Mouse (Mus musculus) embryonic facial prominence, embryonic 13.5 days (tissue): ENCODE results near the gene Rptn. TPM values are rescaled to one million over a fixed set of nuclear protein-coding genes. Genes with fewer than 3 reads are reported as not detected.

Experiments used
- ATAC-seq: fragments of 200-750 bp; cut with Nextera tagmentation; 2 replicates; pipeline ENCODE4 v1.8.0; 2017; ENCODE audit warnings: low read depth; ENCODE audit not compliant: insufficient number of reproducible peaks, insufficient read depth, low FRiP score, low TSS enrichment
- H3K27ac ChIP-seq: fragments of 300-500 bp; sonication (generic); 2 replicates; pipeline ENCODE4 v1.5.1; 2015; ENCODE audit warnings: moderate library complexity, mild to moderate bottlenecking, inconsistent platforms
- H3K27me3 ChIP-seq: fragments of 300-500 bp; sonication (generic); 2 replicates; pipeline ENCODE4 v1.6.1; 2015; ENCODE audit warnings: mild to moderate bottlenecking, inconsistent platforms
- H3K36me3 ChIP-seq: fragments of 300-500 bp; sonication (generic); 2 replicates; pipeline ENCODE4 v1.6.1; 2015; ENCODE audit warnings: mild to moderate bottlenecking, inconsistent platforms
- H3K4me1 ChIP-seq: fragments of 300-500 bp; sonication (generic); 2 replicates; pipeline ENCODE4 v1.6.1; 2015; ENCODE audit warnings: inconsistent platforms
- H3K4me2 ChIP-seq: fragments of 300-500 bp; sonication (generic); 2 replicates; pipeline ENCODE4 v1.6.1; 2015; ENCODE audit warnings: moderate library complexity, mild to moderate bottlenecking, inconsistent platforms
- H3K4me3 ChIP-seq: fragments of 300-500 bp; sonication (generic); 2 replicates; pipeline ENCODE4 v1.5.1; 2015; ENCODE audit warnings: mild to moderate bottlenecking, inconsistent platforms
- H3K9ac ChIP-seq: fragments of 300-500 bp; sonication (generic); 2 replicates; pipeline ENCODE4 v1.6.1; 2015; ENCODE audit warnings: mild to moderate bottlenecking, inconsistent platforms
- H3K9me3 ChIP-seq: fragments of 300-500 bp; sonication (generic); 2 replicates; pipeline ENCODE4 v1.6.1; 2016; ENCODE audit warnings: inconsistent platforms
- WGBS: fragments of 180-500 bp; shearing (Covaris S2); methylation state at CpG from one replicate; pipeline ENCODE4 v1.1.7; 2015; ENCODE audit warnings: mixed read lengths; 5-methylcytosine and 5-hydroxymethylcytosine counted together
- polyA plus RNA-seq: library from polyadenylated mRNA; unstranded; fragments of >200 nt; fragmentation: Nextera tagmentation; extraction: Ambion mirVana; gene quantifications from 2 replicates; pipeline ENCODE4 v1.2.1, GENCODE M21; 2015

Gene Rptn
- not detected in 2 replicates for polyA plus RNA-seq

GRCm38 (mm10) chr3:93393366-93393765 is at the start of gene Rptn:
TSS of gene Rptn (plus strand) at chr3:93393699.
- H3K9ac ChIP-seq, result no peak within 1 kb of the TSS
- H3K9me3 ChIP-seq, result no peaks in the 10 kb centered on the region
- H3K27me3 ChIP-seq, result no peaks in the 10 kb centered on the region
- 62% methylated on average over 2 of the region's 2 CpGs for WGBS
- ATAC-seq, result no peak
- no peaks in the 10 kb centered on the region for H3K36me3 ChIP-seq
- H3K4me1 ChIP-seq, result no peaks in the 10 kb centered on the region
- no peak within 1 kb of the TSS for H3K4me2 ChIP-seq
- no peak within 1 kb of the TSS for H3K27ac ChIP-seq
- H3K4me3 ChIP-seq, result no peak within 1 kb of the TSS

DNA sequence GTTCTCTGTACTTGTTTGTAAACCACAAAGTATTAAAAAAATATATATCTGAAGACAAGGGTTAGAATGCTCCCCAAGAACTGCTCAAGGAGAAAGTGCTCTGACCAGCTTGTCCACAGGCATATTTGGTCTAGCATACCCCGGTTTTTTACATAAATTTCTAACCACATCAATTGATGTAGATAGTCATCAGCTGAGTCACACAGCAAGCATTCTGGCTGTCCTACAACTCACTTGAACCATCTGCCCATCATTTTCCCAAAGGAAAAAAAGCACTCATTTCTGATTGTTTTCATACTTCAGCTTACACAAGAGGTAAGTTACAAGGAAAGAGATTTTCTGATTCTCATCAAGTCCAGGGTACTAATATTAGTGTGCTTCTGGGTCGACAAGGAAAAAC is 46.6 kb upstream of the Rptn start:
- Histone ChIP-seq H3K9ac (no peak overlapping the region), H3K4me2 (no peak overlapping the region), H3K27ac (no peak overlapping the region), H3K4me3 (no peak overlapping the region), H3K4me1 (no peaks in the 10 kb centered on the region), H3K36me3 (no peaks in the 10 kb centered on the region), H3K27me3 (no peaks in the 10 kb centered on the region), H3K9me3 (no peaks in the 10 kb centered on the region)
- WGBS, result 62% methylated on average over 2 of the region's 2 CpGs
- no peak for ATAC-seq

DNA sequence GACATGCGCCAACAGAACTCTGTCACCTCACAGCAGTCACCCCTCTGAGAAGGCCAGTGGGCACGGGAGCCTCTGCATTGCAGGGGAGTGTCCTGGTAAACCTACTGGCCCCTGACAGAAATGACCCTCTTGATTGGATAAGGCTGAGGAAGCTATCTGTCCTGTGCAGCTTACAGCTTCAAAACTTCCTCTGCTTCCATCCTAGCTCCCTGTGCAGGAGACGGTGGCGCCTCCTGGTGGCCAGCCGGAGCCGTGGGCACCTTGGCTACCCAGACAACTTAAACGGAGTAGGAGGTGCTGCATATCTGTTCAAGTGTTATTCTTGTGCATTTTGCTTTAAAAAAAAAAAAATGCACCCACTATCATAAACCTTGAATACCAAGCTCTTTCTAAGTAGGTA is 33.5 kb upstream of the Rptn start:
- Histone ChIP-seq H3K9ac (no peak overlapping the region), H3K4me3 (no peak overlapping the region), H3K4me1 (peaks cover 7% of the 10 kb centered on the region; the same call in 1 of the 2 replicates), H3K9me3 (no peaks in the 10 kb centered on the region), H3K4me2 (no peak overlapping the region), H3K36me3 (no peaks in the 10 kb centered on the region), H3K27ac (no peak overlapping the region), H3K27me3 (peaks cover 5% of the 10 kb centered on the region; the same call in 1 of the 2 replicates)
- WGBS, result 16% methylated on average over 7 of the region's 7 CpGs
- no peak for ATAC-seq

DNA sequence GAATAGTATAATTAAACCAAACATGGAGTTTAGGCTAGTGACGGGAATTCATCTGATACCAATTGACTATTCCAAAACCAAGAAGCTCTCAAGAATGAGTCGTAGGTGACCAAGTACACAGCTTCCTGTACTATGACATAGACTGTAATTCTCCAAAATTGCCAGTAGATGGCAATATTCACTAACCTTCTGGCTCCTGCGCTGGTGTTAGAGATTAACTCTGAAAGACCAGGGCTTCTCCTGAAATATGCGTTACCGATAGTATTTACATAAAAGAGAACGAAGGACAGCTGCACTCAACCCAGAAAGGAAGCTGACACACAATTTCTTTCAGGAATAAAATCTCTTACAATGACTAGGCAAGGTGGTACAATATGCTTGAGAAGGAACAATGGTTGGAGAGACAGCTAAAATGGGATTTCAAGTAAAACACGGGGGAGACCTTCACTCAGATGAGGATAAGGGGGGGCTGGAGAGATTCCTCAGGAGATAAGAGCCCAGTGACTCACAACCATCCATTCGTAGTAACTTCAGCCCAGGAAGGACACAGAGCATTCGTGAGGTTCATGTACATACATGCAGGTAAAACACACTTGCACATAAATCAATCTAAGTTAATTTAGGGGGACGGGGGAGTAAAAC is 31.4 kb upstream of the Rptn start:
- Histone ChIP-seq H3K36me3 (no peaks in the 10 kb centered on the region), H3K4me1 (peaks cover 7% of the 10 kb centered on the region; the same call in 1 of the 2 replicates), H3K9me3 (no peaks in the 10 kb centered on the region), H3K27ac (no peak overlapping the region), H3K27me3 (peaks cover 5% of the 10 kb centered on the region; the same call in 1 of the 2 replicates), H3K4me3 (no peak overlapping the region), H3K4me2 (peak overlapping the region; percentile 41; the same call in 1 of the 2 replicates), H3K9ac (no peak overlapping the region)
- WGBS, result 9% methylated on average over 10 of the region's 10 CpGs
- ATAC-seq, result peak; percentile 68; the same call in 1 of the 2 replicates

DNA sequence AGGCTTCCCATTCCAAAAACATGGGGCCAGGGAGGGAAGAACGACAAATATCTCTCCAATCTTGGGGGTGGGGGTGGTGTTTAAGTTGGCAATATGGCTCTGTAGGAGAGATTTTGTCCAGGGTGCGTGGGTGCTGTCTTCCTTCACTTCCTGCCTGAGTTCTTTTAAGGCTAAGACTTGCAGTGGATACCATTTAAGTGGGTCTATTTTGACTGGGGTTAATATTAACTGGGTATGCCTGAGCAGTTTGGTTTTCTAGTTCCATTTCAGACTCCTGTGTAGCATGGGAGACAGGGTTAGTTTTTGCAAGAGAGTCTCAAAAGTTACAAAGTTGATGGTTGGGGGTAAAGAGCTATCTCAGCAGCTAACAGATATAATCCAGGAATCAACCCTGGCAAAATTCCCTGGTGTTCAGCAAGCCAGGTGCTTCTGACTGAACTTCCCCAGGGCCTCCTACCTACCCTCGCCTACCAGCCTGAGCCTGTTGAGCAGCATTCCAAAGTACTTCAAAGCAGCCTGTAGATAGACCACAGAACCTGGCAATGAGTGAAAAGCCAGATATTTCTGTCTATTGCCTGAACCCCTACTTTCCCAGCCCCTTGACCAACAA is 26.4 kb upstream of the Rptn start:
- no peak overlapping the region for H3K9ac ChIP-seq
- peak overlapping the region; percentile 28; the same call in 1 of the 2 replicates for H3K27ac ChIP-seq
- no peak overlapping the region for H3K4me2 ChIP-seq
- ATAC-seq, result no peak
- 51% methylated on average over 3 of the region's 3 CpGs for WGBS
- H3K27me3 ChIP-seq, result peaks cover 5% of the 10 kb centered on the region; the same call in 1 of the 2 replicates
- no peaks in the 10 kb centered on the region for H3K36me3 ChIP-seq
- no peaks in the 10 kb centered on the region for H3K9me3 ChIP-seq
- H3K4me1 ChIP-seq, result peaks cover 6% of the 10 kb centered on the region; the same call in 1 of the 2 replicates
- no peak overlapping the region for H3K4me3 ChIP-seq

DNA sequence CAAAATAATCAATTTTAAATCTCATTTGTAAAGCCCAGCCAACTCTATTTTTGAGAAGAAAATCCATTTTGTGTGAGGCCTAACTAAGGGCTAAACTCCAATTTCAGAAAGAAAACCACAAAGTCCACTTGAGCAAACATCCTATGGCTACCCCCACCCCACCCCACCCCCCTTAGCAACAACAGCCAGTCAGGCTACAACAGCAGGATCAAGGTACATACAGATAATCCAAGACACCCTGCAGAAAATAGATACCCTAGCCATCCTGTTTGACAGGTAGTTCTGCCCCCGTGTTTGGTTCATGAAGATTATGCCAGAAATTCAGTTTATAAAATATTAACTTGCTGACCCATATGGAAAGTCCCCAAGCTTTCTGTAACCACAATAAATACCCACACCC is 25.3 kb upstream of the Rptn start:
- Histone ChIP-seq H3K4me3 (no peak overlapping the region), H3K27me3 (peaks cover 5% of the 10 kb centered on the region; the same call in 1 of the 2 replicates), H3K4me1 (no peaks in the 10 kb centered on the region), H3K4me2 (no peak overlapping the region), H3K27ac (no peak overlapping the region), H3K36me3 (no peaks in the 10 kb centered on the region), H3K9me3 (no peaks in the 10 kb centered on the region), H3K9ac (no peak overlapping the region)
- no peak for ATAC-seq
- WGBS, result 58% methylated on average over 1 of the region's 1 CpGs

DNA sequence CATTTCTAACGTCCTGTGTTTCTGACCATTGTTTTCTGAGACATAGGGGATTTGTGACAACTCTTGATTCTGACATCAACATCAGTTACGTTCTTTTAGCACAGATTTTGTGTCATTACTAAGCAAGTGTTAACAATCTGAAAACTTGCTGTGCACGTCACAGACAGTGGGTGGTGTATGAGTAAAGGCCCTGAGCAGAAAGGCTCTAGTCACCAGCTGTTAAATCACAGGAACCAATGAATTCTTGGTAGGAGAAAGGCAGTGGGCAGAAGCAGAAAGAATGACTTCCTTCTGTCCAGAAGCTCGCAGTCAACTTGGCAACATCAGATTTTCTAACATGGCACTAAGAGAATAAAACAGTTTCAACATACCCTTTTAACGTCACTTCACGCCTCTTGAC is 20.1 kb upstream of the Rptn start:
- WGBS, result 78% methylated on average over 6 of the region's 6 CpGs
- no peak for ATAC-seq

GRCm38 (mm10) chr3:93375196-93375595 is 18.3 kb upstream of the Rptn start:
- H3K36me3 ChIP-seq, result no peaks in the 10 kb centered on the region
- no peak overlapping the region for H3K9ac ChIP-seq
- H3K4me2 ChIP-seq, result no peak overlapping the region
- H3K27ac ChIP-seq, result no peak overlapping the region
- no peaks in the 10 kb centered on the region for H3K4me1 ChIP-seq
- H3K27me3 ChIP-seq, result no peaks in the 10 kb centered on the region
- H3K9me3 ChIP-seq, result no peaks in the 10 kb centered on the region
- H3K4me3 ChIP-seq, result no peak overlapping the region
- WGBS, result 77% methylated on average over 1 of the region's 1 CpGs
- ATAC-seq, result no peak

More for the DNA sequence above, 20.1 kb upstream of the Rptn start:
- no peaks in the 10 kb centered on the region for H3K36me3 ChIP-seq
- no peak overlapping the region for H3K27ac ChIP-seq
- no peak overlapping the region for H3K4me3 ChIP-seq
- H3K4me2 ChIP-seq, result no peak overlapping the region
- no peak overlapping the region for H3K9ac ChIP-seq
- no peaks in the 10 kb centered on the region for H3K4me1 ChIP-seq
- no peaks in the 10 kb centered on the region for H3K27me3 ChIP-seq
- H3K9me3 ChIP-seq, result no peaks in the 10 kb centered on the region

GRCm38 (mm10) chr3:93375601-93376000 is 17.9 kb upstream of the Rptn start:
- Histone ChIP-seq H3K9me3 (no peaks in the 10 kb centered on the region), H3K4me1 (no peaks in the 10 kb centered on the region; the same call in 1 of the 2 replicates), H3K4me3 (no peak overlapping the region), H3K27me3 (no peaks in the 10 kb centered on the region), H3K36me3 (no peaks in the 10 kb centered on the region), H3K4me2 (no peak overlapping the region), H3K9ac (no peak overlapping the region), H3K27ac (no peak overlapping the region)
- WGBS, result 82% methylated on average over 5 of the region's 5 CpGs
- no peak for ATAC-seq

GRCm38 (mm10) chr3:93378146-93378545 is 15.4 kb upstream of the Rptn start:
- H3K4me2 ChIP-seq, result no peak overlapping the region
- WGBS, result 50% methylated on average over 4 of the region's 4 CpGs
- no peak overlapping the region for H3K4me3 ChIP-seq
- H3K4me1 ChIP-seq, result no peaks in the 10 kb centered on the region; the same call in 1 of the 2 replicates
- no peaks in the 10 kb centered on the region for H3K27me3 ChIP-seq
- no peak for ATAC-seq
- no peak overlapping the region for H3K9ac ChIP-seq
- H3K27ac ChIP-seq, result no peak overlapping the region
- no peaks in the 10 kb centered on the region for H3K36me3 ChIP-seq
- H3K9me3 ChIP-seq, result no peaks in the 10 kb centered on the region

DNA sequence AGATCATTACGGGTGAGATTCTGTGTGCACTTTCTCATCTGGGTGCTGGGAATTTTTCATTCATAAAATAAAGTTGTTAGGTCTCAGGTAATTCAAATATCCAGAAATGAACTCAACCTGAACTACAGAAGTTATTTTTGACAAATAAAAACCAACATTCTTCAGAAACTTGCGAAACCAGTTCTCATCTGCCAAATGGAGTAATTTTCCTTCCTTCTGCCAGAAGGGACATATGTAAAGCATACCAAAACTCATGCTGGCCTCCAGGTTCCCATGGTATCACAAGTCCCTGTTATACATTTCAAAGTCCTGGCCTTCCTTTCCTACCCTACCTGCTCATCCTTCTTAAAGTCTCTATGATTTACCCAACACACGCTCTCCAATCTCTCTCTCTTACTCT is 10.4 kb downstream of the Rptn start:
- Histone ChIP-seq H3K4me2 (no peak overlapping the region), H3K4me1 (no peaks in the 10 kb centered on the region), H3K27ac (no peak overlapping the region), H3K9ac (no peak overlapping the region), H3K9me3 (no peaks in the 10 kb centered on the region), H3K4me3 (no peak overlapping the region), H3K36me3 (no peaks in the 10 kb centered on the region), H3K27me3 (no peaks in the 10 kb centered on the region)
- no peak for ATAC-seq
- WGBS, result 77% methylated on average over 3 of the region's 3 CpGs

DNA sequence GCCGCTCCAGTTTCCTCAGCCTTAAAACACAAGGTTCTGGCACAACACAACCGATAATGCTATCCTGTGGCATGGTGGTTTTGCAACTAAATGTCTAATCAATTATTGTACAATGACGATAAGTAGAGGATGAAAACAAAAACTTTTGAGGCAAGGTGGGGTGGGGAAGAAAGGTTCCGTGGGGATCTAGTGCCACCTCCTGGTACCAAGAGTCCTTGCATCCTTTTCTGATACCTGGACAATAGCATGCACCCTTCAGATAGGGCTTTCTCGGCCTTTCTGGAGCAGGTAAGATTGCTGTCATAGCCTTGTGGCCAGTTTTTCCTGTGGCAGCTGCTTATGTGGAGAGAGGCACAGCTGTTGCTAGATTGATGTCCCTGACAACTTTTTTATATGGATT is 13.5 kb downstream of the Rptn start:
- no peak for ATAC-seq
- H3K9me3 ChIP-seq, result no peaks in the 10 kb centered on the region
- H3K4me2 ChIP-seq, result no peak overlapping the region
- H3K36me3 ChIP-seq, result no peaks in the 10 kb centered on the region
- H3K4me1 ChIP-seq, result no peaks in the 10 kb centered on the region
- no peak overlapping the region for H3K9ac ChIP-seq
- no peaks in the 10 kb centered on the region for H3K27me3 ChIP-seq
- WGBS, result 23% methylated on average over 5 of the region's 5 CpGs
- H3K4me3 ChIP-seq, result no peak overlapping the region
- H3K27ac ChIP-seq, result no peak overlapping the region
